Mouse (Mus musculus) telencephalon, adult 2 months (tissue): ENCODE measurements at regions not wholly inside any gene's neighbourhood (a gene's known extent, or its start where the extent isn't known, plus 50 kb on each side); places are given as distances from the start of the nearest gene placed in this dataset.

ENCODE experiments used
- DNase-seq: peaks from one replicate; pipeline ENCODE4 v3.0.0-alpha.2; 2011; ENCODE audit warnings: low read depth, low spot score

GRCm38 (mm10) chr15:62350862-62351757 is 1428.3 kb upstream of the A1bg start:
- DNase-seq = no peak

GRCm38 (mm10) chr15:62349981-62350380 is 1427.2 kb upstream of the A1bg start:
- no peak for DNase-seq

- no peak for DNase-seq
Measured at GRCm38 (mm10) chr15:62348956-62349355, 1426.1 kb upstream of the A1bg start.

DNA sequence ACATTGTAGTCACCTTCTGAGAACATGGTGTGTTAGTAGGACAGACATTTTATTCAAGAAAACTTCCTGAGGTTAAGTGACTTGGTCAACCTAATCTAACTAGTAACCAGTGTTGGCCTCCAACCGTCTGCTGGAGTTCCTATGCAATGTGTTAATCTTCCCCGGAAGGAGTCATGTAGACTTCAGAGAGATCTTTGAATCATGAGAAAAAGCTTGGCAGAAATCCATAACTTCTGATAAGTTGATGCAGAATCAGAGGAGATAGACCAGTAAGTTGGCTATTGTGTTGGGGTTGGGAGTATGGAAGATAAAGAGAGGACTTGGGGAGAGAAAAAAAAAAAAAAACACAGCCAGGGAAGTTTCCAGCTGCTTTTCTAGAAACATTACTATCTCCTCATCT is 1424.9 kb upstream of the A1bg start:
- no peak for DNase-seq

DNA sequence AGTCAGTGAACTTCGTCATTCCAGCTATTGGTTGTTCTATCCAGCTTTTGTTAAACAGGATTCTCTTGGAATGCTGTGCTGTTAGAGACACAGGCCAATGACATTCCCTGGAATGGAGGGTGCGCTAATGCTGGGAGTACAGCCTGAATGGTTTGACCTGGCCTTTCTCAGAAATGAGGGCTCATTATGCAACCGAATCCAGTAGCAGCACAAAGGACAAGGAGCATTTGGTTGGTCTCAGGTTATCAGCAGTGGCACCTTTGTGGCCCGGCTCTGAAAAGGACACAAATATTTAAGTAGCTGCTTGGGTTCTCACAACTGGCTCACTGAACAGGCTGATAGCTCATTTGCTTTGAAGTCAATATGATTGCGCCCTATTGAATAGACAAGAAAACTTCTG is 1423.1 kb upstream of the A1bg start:
- DNase-seq = no peak

- DNase-seq = no peak
Measured at GRCm38 (mm10) chr15:62336454-62337284, 1413.9 kb upstream of the A1bg start.

- peak; percentile 46 for DNase-seq
Measured at GRCm38 (mm10) chr15:62334256-62335009, 1411.6 kb upstream of the A1bg start.

- no peak for DNase-seq
Measured at GRCm38 (mm10) chr15:62332129-62332528, 1409.3 kb upstream of the A1bg start.

- DNase-seq = no peak
Measured at GRCm38 (mm10) chr15:62331138-62331800, 1408.5 kb upstream of the A1bg start.

DNA sequence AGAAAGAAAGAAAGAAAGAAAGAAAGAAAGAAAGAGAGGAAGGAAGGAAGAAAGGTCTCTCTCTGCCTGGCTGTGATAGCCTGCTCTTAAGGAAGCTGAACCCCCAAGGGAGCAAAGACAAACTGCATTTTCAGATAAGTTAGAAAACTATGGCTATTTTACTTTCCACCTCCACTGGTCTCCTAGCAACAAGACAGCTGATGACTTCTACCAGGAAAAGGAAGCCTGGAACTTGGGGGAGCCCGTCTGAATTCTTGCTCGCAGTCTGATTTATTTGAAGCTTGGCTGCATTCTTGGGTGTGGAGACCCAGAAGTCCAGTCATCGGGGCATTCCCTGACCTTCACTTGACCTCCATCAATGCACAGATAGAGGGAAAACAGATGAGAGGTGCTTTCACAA is 1406.1 kb upstream of the A1bg start:
- DNase-seq = peak; percentile 62

DNA sequence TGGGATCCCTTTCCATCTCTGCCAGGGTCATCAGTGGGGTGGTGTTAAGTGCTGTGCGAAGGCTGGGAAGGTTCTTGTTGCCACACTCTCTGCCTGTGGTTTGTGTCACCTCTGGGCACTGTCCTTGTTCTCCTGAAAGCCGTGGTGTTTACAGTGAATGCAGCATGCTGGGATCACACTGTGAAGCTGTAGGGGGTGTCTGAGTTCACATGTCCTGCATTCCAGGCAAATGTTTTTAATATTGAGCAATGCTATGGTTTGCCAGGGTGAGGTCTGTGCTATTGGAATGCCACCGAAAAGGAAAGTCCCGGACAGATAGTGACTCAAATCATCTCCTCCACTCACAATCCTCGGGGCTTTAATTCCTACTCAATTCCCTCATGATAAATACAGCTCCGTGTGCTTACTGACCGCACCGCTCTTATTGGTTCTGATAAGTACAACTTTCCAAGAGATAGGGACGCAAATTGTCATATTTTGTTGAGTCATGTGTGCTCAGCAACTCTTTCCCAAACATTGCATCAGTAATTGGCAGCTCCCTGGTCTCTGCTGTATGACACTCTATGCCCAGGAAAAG is 1405.6 kb upstream of the A1bg start:
- DNase-seq = no peak

GRCm38 (mm10) chr15:62327481-62327880 is 1404.7 kb upstream of the A1bg start:
- DNase-seq = no peak

DNA sequence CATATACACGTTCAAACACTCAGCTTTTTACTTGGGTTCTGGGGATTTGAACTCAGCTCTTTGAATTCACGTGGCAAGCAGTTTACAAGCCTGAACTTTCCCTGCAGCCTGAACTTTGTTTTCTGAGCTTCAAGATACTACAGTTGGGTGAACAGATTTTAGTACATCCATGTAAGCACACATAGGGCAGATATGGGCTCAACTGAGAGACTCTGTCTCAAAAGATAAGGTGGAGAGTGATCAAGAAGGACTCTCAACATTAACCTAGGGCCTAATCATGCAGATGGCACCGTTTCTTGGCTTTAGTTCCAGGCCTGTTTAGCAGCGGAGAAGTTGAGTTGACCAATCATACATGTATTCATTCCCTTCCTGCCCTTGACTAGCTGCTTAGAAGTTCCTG is 1403.7 kb upstream of the A1bg start:
- DNase-seq = no peak

- no peak for DNase-seq
Measured at GRCm38 (mm10) chr15:62325451-62326290, 1402.9 kb upstream of the A1bg start.

- no peak for DNase-seq
Measured at GRCm38 (mm10) chr15:62320966-62321365, 1398.2 kb upstream of the A1bg start.

GRCm38 (mm10) chr15:62314449-62314848 is 1391.6 kb upstream of the A1bg start:
- no peak for DNase-seq

DNA sequence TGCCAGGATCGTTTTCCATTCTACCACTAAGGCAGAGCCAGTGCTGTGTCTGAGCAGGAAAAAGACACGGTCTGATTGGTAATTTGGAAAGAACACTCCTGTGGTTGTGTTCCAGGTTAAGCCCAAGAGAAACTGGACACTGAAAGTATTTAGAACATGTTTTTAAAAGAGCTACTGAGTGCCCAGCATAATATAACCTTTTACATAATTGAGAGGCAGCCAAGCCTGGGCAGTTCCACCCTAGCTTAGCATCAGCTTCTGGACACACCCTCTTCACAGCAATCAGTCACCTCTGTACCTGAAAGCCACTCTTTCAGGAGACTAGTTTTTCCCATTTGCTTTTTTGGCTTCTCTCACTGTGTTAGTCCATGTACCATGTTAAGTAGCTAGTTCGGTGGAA is 1379.4 kb upstream of the A1bg start:
- DNase-seq = no peak

DNA sequence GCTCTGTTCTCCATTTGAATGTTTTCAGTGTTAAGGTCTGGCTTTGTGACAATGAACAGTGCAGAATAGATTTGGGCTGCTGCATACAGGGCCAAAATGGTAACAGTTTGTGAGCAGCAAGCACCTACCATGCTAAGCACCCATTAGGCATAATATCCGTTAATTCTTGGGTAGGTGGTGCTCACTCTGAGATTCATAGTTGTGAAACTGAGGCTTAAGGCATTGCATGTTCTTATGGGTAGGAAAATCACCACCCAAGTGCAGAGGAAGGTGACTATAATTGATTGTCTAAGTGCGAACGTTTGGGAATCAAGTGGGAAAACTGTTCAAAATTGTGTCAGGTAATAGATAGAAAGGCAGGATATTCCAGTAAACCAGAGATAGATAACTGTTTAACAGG is 1378.8 kb upstream of the A1bg start:
- DNase-seq = no peak

DNA sequence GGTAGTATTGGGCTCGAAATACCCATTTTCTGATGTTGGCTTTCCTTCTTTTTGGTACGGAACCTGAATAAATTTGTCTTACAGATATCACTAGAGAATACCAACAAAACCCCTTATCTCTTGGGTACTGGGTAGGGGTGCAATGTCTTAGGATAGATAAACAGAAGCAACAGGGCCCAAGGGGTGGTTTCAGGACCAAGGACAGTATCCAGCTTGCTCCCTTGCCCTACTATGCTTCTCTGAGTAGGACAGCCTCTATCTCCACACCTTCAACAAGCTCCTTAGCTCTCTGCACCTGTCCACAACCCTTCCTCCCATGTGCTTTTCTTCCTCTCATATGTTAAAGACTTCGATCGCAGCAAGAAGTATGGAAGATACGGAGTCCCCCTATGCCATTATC is 1374.3 kb upstream of the A1bg start:
- DNase-seq = no peak

- DNase-seq = peak; percentile 16
Measured at GRCm38 (mm10) chr15:62295233-62295927, 1372.6 kb upstream of the A1bg start.
